Mouse (Mus musculus): Measurements from ENCODE around the gene Gprin1. TPM values are rescaled to one million over a fixed set of nuclear protein-coding genes. Genes with fewer than 3 reads are reported as not detected.
A peak's percentile ranks its signal among the peaks of the same experiment; 100 is the strongest.

The Gprin1 gene
- total and polyA plus RNA-seq, 2 experiments from 2014 or later: 23.0 to 170 TPM

GRCm38 (mm10) chr13:54692711-54693557 lies 56.7 kb downstream of the Gprin1 start:
- no peak for TF ChIP-seq CTCF (IDR thresholded peaks at IDR 0.05)
- H3K9me3 ChIP-seq (ENCODE audit: low read length): no peaks in the 10 kb centered on the region
- H3K36me3 ChIP-seq (ENCODE audit: insufficient read depth, low read length): no peaks in the 10 kb centered on the region
- H3K27ac ChIP-seq (ENCODE audit: low read depth, low read length): peak overlapping the region; percentile 91
- H3K4me1 ChIP-seq (ENCODE audit: insufficient read depth, low read length): peaks cover 12% of the 10 kb centered on the region
- peak overlapping the region; percentile 93 for H3K4me2 ChIP-seq (ENCODE audit: low read depth, low read length, poor library complexity, severe bottlenecking)
- peak overlapping the region; percentile 98 for H3K9ac ChIP-seq (replicated peaks; ENCODE audit: low read length, poor library complexity, severe bottlenecking)
- DNase-seq (ENCODE audit: low spot score) (no peak), ATAC-seq (ENCODE audit: low FRiP score) (no peak)
- peak overlapping the region; percentile 99 for H3K4me3 ChIP-seq (ENCODE audit: low read depth, low read length)
- 12% methylated on average over 21 of the region's 21 CpGs for WGBS
- H3K27me3 ChIP-seq (ENCODE audit: insufficient read depth, low read length): no peaks in the 10 kb centered on the region

GRCm38 (mm10) chr13:54691737-54692136 lies 57.9 kb downstream of the Gprin1 start:
- no peak overlapping the region for H3K4me3 ChIP-seq (ENCODE audit: low read depth, low read length)
- H3K9ac ChIP-seq (replicated peaks; ENCODE audit: low read length, poor library complexity, severe bottlenecking): peak overlapping the region; percentile 98; the same call in 1 of the 2 replicates
- no peaks in the 10 kb centered on the region for H3K36me3 ChIP-seq (ENCODE audit: insufficient read depth, low read length)
- ATAC-seq (ENCODE audit: low FRiP score) (no peak), DNase-seq (ENCODE audit: low spot score) (no peak)
- peaks cover 12% of the 10 kb centered on the region for H3K4me1 ChIP-seq (ENCODE audit: insufficient read depth, low read length)
- peak overlapping the region; percentile 93 for H3K4me2 ChIP-seq (ENCODE audit: low read depth, low read length, poor library complexity, severe bottlenecking)
- H3K9me3 ChIP-seq (ENCODE audit: low read length): no peaks in the 10 kb centered on the region
- no peaks in the 10 kb centered on the region for H3K27me3 ChIP-seq (ENCODE audit: insufficient read depth, low read length)
- no peak overlapping the region for H3K27ac ChIP-seq (ENCODE audit: low read depth, low read length)
- TF ChIP-seq CTCF (IDR thresholded peaks at IDR 0.05): no peak

- Histone ChIP-seq H3K4me2 (ENCODE audit: low read depth, low read length, poor library complexity, severe bottlenecking) (no peak overlapping the region), H3K4me1 (ENCODE audit: insufficient read depth, low read length) (peaks cover 23% of the 10 kb centered on the region)
- no peak for TF ChIP-seq CTCF (IDR thresholded peaks at IDR 0.05)
These were observed 59.4 kb downstream of the Gprin1 start for GRCm38 (mm10) chr13:54690151-54690740.

GRCm38 (mm10) chr13:54687575-54688424 lies 61.9 kb downstream of the Gprin1 start:
- ATAC-seq (ENCODE audit: low FRiP score) (peak; percentile 91), DNase-seq (ENCODE audit: low spot score) (peak; percentile 96)
- H3K4me1 ChIP-seq (ENCODE audit: insufficient read depth, low read length): peaks cover 35% of the 10 kb centered on the region
- H3K36me3 ChIP-seq (ENCODE audit: insufficient read depth, low read length): peaks cover 15% of the 10 kb centered on the region
- no peaks in the 10 kb centered on the region for H3K27me3 ChIP-seq (ENCODE audit: insufficient read depth, low read length)
- H3K4me3 ChIP-seq (ENCODE audit: low read depth, low read length): peak overlapping the region; percentile 95
- peak overlapping the region; percentile 86 for H3K9ac ChIP-seq (replicated peaks; ENCODE audit: low read length, poor library complexity, severe bottlenecking)
- no peak for TF ChIP-seq CTCF (IDR thresholded peaks at IDR 0.05)
- peak overlapping the region; percentile 97 for H3K27ac ChIP-seq (ENCODE audit: low read depth, low read length)
- WGBS: under 1% methylated on average over 60 of the region's 82 CpGs
- peak overlapping the region; percentile 62 for H3K4me2 ChIP-seq (ENCODE audit: low read depth, low read length, poor library complexity, severe bottlenecking)
- H3K9me3 ChIP-seq (ENCODE audit: low read length): no peaks in the 10 kb centered on the region

More at GRCm38 (mm10) chr13:54690151-54690740, 59.4 kb downstream of the Gprin1 start:
- no peaks in the 10 kb centered on the region for H3K36me3 ChIP-seq (ENCODE audit: insufficient read depth, low read length)
- no peak overlapping the region for H3K9ac ChIP-seq (replicated peaks; ENCODE audit: low read length, poor library complexity, severe bottlenecking)
- no peak overlapping the region for H3K27ac ChIP-seq (ENCODE audit: low read depth, low read length)
- ATAC-seq (ENCODE audit: low FRiP score) (no peak), DNase-seq (ENCODE audit: low spot score) (no peak)
- no peaks in the 10 kb centered on the region for H3K27me3 ChIP-seq (ENCODE audit: insufficient read depth, low read length)
- H3K4me3 ChIP-seq (ENCODE audit: low read depth, low read length): no peak overlapping the region
- 92% methylated on average over 8 of the region's 8 CpGs for WGBS
- H3K9me3 ChIP-seq (ENCODE audit: low read length): no peaks in the 10 kb centered on the region

- Histone ChIP-seq H3K4me3 (ENCODE audit: low read depth, low read length) (peak overlapping the region; percentile 95), H3K27me3 (ENCODE audit: insufficient read depth, low read length) (no peaks in the 10 kb centered on the region), H3K4me2 (ENCODE audit: low read depth, low read length, poor library complexity, severe bottlenecking) (peak overlapping the region; percentile 62), H3K9me3 (ENCODE audit: low read length) (no peaks in the 10 kb centered on the region), H3K36me3 (ENCODE audit: insufficient read depth, low read length) (peaks cover 22% of the 10 kb centered on the region), H3K27ac (ENCODE audit: low read depth, low read length) (peak overlapping the region; percentile 97), H3K4me1 (ENCODE audit: insufficient read depth, low read length) (peaks cover 30% of the 10 kb centered on the region), H3K9ac (replicated peaks; ENCODE audit: low read length, poor library complexity, severe bottlenecking) (peak overlapping the region; percentile 86)
- ATAC-seq (ENCODE audit: low FRiP score) (peak; percentile 67), DNase-seq (ENCODE audit: low spot score) (peak; percentile 86)
- WGBS: under 1% methylated on average over 28 of the region's 35 CpGs
- TF ChIP-seq CTCF (IDR thresholded peaks at IDR 0.05): no peak
These were observed 62.6 kb downstream of the Gprin1 start for GRCm38 (mm10) chr13:54687096-54687495.

Other genes starting within 250 kb of the Gprin1 start
- 20.1 and 23.6 TPM in 2 replicates for gene Simc1, start 246.1 kb downstream of the Gprin1 start, total RNA-seq (2014; rRNA removed)
- 9.8 and 10.2 TPM in 2 replicates for gene Simc1, start 246.1 kb downstream of the Gprin1 start, polyA plus RNA-seq (2015; fragmentation: Nextera tagmentation; extraction: Ambion mirVana)
- 205 and 230 TPM in 2 replicates for gene 4833439L19Rik, start 184.4 kb downstream of the Gprin1 start, total RNA-seq (2014; rRNA removed)
- 240 and 248 TPM in 2 replicates for gene 4833439L19Rik, start 184.4 kb downstream of the Gprin1 start, polyA plus RNA-seq (2015; fragmentation: Nextera tagmentation; extraction: Ambion mirVana)
- gene Arl10, start 174.9 kb downstream of the Gprin1 start, total RNA-seq (2014; rRNA removed): 161 and 171 TPM in 2 replicates
- gene Arl10, start 174.9 kb downstream of the Gprin1 start, polyA plus RNA-seq (2015; fragmentation: Nextera tagmentation; extraction: Ambion mirVana): 79.2 and 80.2 TPM in 2 replicates
- gene Nop16, start 159.8 kb downstream of the Gprin1 start, total RNA-seq (2014; rRNA removed): 26.7 TPM in 2 replicates
- 53.8 and 54.1 TPM in 2 replicates for gene Nop16, start 159.8 kb downstream of the Gprin1 start, polyA plus RNA-seq (2015; fragmentation: Nextera tagmentation; extraction: Ambion mirVana)
- 110 and 203 TPM in 2 replicates for gene Higd2a, start 159.7 kb downstream of the Gprin1 start, total RNA-seq (2014; rRNA removed)
- 327 and 330 TPM in 2 replicates for gene Higd2a, start 159.7 kb downstream of the Gprin1 start, polyA plus RNA-seq (2015; fragmentation: Nextera tagmentation; extraction: Ambion mirVana)
- gene Cltb, start 138.5 kb downstream of the Gprin1 start, total RNA-seq (2014; rRNA removed): 243 and 256 TPM in 2 replicates
- gene Cltb, start 138.5 kb downstream of the Gprin1 start, polyA plus RNA-seq (2015; fragmentation: Nextera tagmentation; extraction: Ambion mirVana): 326 and 328 TPM in 2 replicates
- 49.3 and 57.9 TPM in 2 replicates for gene Faf2, start 128.1 kb downstream of the Gprin1 start, total RNA-seq (2014; rRNA removed)
- 53.0 and 56.4 TPM in 2 replicates for gene Faf2, start 128.1 kb downstream of the Gprin1 start, polyA plus RNA-seq (2015; fragmentation: Nextera tagmentation; extraction: Ambion mirVana)
- 67.6 and 71.2 TPM in 2 replicates for gene Rnf44, start 56.0 kb downstream of the Gprin1 start, total RNA-seq (2014; rRNA removed)
- 51.7 and 52.0 TPM in 2 replicates for gene Rnf44, start 56.0 kb downstream of the Gprin1 start, polyA plus RNA-seq (2015; fragmentation: Nextera tagmentation; extraction: Ambion mirVana)
- 0.33 and 0.52 TPM in 2 replicates for gene Cdhr2, start 48.4 kb downstream of the Gprin1 start, total RNA-seq (2014; rRNA removed)
- gene Cdhr2, start 48.4 kb downstream of the Gprin1 start, polyA plus RNA-seq (2015; fragmentation: Nextera tagmentation; extraction: Ambion mirVana): 0.65 and 0.84 TPM in 2 replicates
- gene Sncb, start 16.7 kb upstream of the Gprin1 start, total RNA-seq (2014; rRNA removed): 84.6 and 90.6 TPM in 2 replicates
- 213 and 233 TPM in 2 replicates for gene Sncb, start 16.7 kb upstream of the Gprin1 start, polyA plus RNA-seq (2015; fragmentation: Nextera tagmentation; extraction: Ambion mirVana)
- not detected in 2 replicates for gene Eif4e1b, start 34.1 kb upstream of the Gprin1 start, total RNA-seq (2014; rRNA removed)
- gene Eif4e1b, start 34.1 kb upstream of the Gprin1 start, polyA plus RNA-seq (2015; fragmentation: Nextera tagmentation; extraction: Ambion mirVana): not detected in 2 replicates
- 43.4 and 58.1 TPM in 2 replicates for gene Tspan17, start 39.5 kb upstream of the Gprin1 start, total RNA-seq (2014; rRNA removed)
- gene Tspan17, start 39.5 kb upstream of the Gprin1 start, polyA plus RNA-seq (2015; fragmentation: Nextera tagmentation; extraction: Ambion mirVana): 100 and 115 TPM in 2 replicates
- 24.2 and 29.0 TPM in 2 replicates for gene Unc5a, start 199.5 kb upstream of the Gprin1 start, total RNA-seq (2014; rRNA removed)
- 12.7 and 14.3 TPM in 2 replicates for gene Unc5a, start 199.5 kb upstream of the Gprin1 start, polyA plus RNA-seq (2015; fragmentation: Nextera tagmentation; extraction: Ambion mirVana)

Measured in midbrain, postnatal 0 days (tissue).